Mouse (Mus musculus) stomach, embryonic 16.5 days (tissue): ENCODE results near the gene Arhgap27. TPM values are rescaled to one million over a fixed set of nuclear protein-coding genes. Genes with fewer than 3 reads are reported as not detected.

ENCODE experiments used
- ATAC-seq: fragments of 200-750 bp; cut with Nextera tagmentation; 2 replicates; pipeline ENCODE4 v1.8.0; 2017; ENCODE audit warnings: moderate number of reproducible peaks, moderate TSS enrichment; ENCODE audit not compliant: insufficient read depth, low FRiP score
- H3K27ac ChIP-seq: fragments of 300-500 bp; sonication (generic); 2 replicates; pipeline ENCODE4 v1.5.1; 2014; ENCODE audit warnings: low read length
- H3K27me3 ChIP-seq: fragments of 300-500 bp; sonication (generic); 2 replicates; pipeline ENCODE4 v1.6.1; 2014; ENCODE audit warnings: low read length, control low read depth, mixed read lengths; ENCODE audit not compliant: control insufficient read depth, insufficient read depth
- H3K36me3 ChIP-seq: fragments of 300-500 bp; sonication (generic); 2 replicates; pipeline ENCODE4 v1.6.1; 2014; ENCODE audit warnings: low read length; ENCODE audit not compliant: control insufficient read depth, insufficient read depth
- H3K4me1 ChIP-seq: fragments of 300-500 bp; sonication (generic); 2 replicates; pipeline ENCODE4 v1.6.1; 2014; ENCODE audit warnings: low read length, control low read depth, mixed read lengths; ENCODE audit not compliant: control insufficient read depth, insufficient read depth
- H3K4me2 ChIP-seq: fragments of 300-500 bp; sonication (generic); 2 replicates; pipeline ENCODE4 v1.6.1; 2014; ENCODE audit warnings: low read depth, low read length, mixed read lengths
- H3K4me3 ChIP-seq: fragments of 300-500 bp; sonication (generic); replicated peaks from 2 replicates; pipeline ENCODE4 v1.5.1; 2014; ENCODE audit warnings: mild to moderate bottlenecking, low read length
- H3K9ac ChIP-seq: fragments of 300-500 bp; sonication (generic); 2 replicates; pipeline ENCODE4 v1.6.1; 2014; ENCODE audit warnings: low read length
- H3K9me3 ChIP-seq: fragments of 300-500 bp; sonication (generic); replicated peaks from 2 replicates; pipeline ENCODE4 v1.6.1; 2016; ENCODE audit warnings: low read length, control low read depth; ENCODE audit not compliant: control insufficient read depth
- WGBS: fragments of 180-500 bp; shearing (Covaris S2); extraction: QIAGEN DNeasy Blood & Tissue Kit; methylation state at CpG from one replicate; pipeline ENCODE4 v1.1.7; 2014; 5-methylcytosine and 5-hydroxymethylcytosine counted together
- polyA plus RNA-seq: library from polyadenylated mRNA; unstranded; fragments of >200 nt; fragmentation: Nextera tagmentation; extraction: Ambion mirVana; gene quantifications from 2 replicates; pipeline ENCODE4 v1.2.1, GENCODE M21; 2015

Gene Arhgap27
- polyA plus RNA-seq, 1 experiment from 2014 or later = 19.1 TPM

GRCm38 (mm10) chr11:103387870-103388526 lies 24.5 kb upstream of the Arhgap27 start:
- H3K9ac ChIP-seq = no peak overlapping the region
- no peaks in the 10 kb centered on the region for H3K9me3 ChIP-seq
- H3K27me3 ChIP-seq = no peaks in the 10 kb centered on the region
- ATAC-seq = peak; percentile 62; the same call in 1 of the 2 replicates
- 0 out of 2 replicates have a peak overlapping the region, but pooled peaks have one; percentile 14 for H3K27ac ChIP-seq
- H3K4me2 ChIP-seq = no peak overlapping the region
- no peak overlapping the region for H3K4me3 ChIP-seq
- H3K36me3 ChIP-seq = no peaks in the 10 kb centered on the region; the same call in 1 of the 2 replicates
- WGBS = 52% methylated on average over 7 of the region's 7 CpGs
- peaks cover 7% of the 10 kb centered on the region; the same call in 1 of the 2 replicates for H3K4me1 ChIP-seq

- Histone ChIP-seq H3K36me3 (no peaks in the 10 kb centered on the region; the same call in 1 of the 2 replicates), H3K9ac (no peak overlapping the region), H3K27me3 (no peaks in the 10 kb centered on the region), H3K27ac (no peak overlapping the region), H3K4me3 (no peak overlapping the region), H3K4me1 (peaks cover 13% of the 10 kb centered on the region), H3K4me2 (no peak overlapping the region), H3K9me3 (no peaks in the 10 kb centered on the region)
- no peak for ATAC-seq
- WGBS = 67% methylated on average over 9 of the region's 9 CpGs
These were observed 23.3 kb upstream of the Arhgap27 start for GRCm38 (mm10) chr11:103386827-103387226.

- ATAC-seq = peak; percentile 91
- H3K27me3 ChIP-seq = no peaks in the 10 kb centered on the region
- 42% methylated on average over 5 of the region's 5 CpGs for WGBS
- H3K9me3 ChIP-seq = no peaks in the 10 kb centered on the region
- H3K4me1 ChIP-seq = peaks cover 10% of the 10 kb centered on the region
- H3K4me2 ChIP-seq = no peak overlapping the region
- no peak overlapping the region for H3K4me3 ChIP-seq
- H3K27ac ChIP-seq = peak overlapping the region; percentile 84
- H3K9ac ChIP-seq = no peak overlapping the region
- H3K36me3 ChIP-seq = no peaks in the 10 kb centered on the region; the same call in 1 of the 2 replicates
These were observed 18.6 kb upstream of the Arhgap27 start for GRCm38 (mm10) chr11:103381956-103382613.

GRCm38 (mm10) chr11:103381505-103381904 lies 18.0 kb upstream of the Arhgap27 start:
- H3K36me3 ChIP-seq = no peaks in the 10 kb centered on the region; the same call in 1 of the 2 replicates
- H3K9ac ChIP-seq = no peak overlapping the region
- no peaks in the 10 kb centered on the region for H3K27me3 ChIP-seq
- no peak overlapping the region for H3K4me2 ChIP-seq
- WGBS = 86% methylated on average over 7 of the region's 7 CpGs
- no peak overlapping the region for H3K4me3 ChIP-seq
- ATAC-seq = no peak
- peak overlapping the region; percentile 84 for H3K27ac ChIP-seq
- peaks cover 10% of the 10 kb centered on the region for H3K4me1 ChIP-seq
- no peaks in the 10 kb centered on the region for H3K9me3 ChIP-seq

GRCm38 (mm10) chr11:103380460-103380859 lies 17.0 kb upstream of the Arhgap27 start:
- Histone ChIP-seq H3K4me1 (peaks cover 10% of the 10 kb centered on the region), H3K27me3 (no peaks in the 10 kb centered on the region), H3K36me3 (no peaks in the 10 kb centered on the region; the same call in 1 of the 2 replicates), H3K4me3 (no peak overlapping the region), H3K27ac (no peak overlapping the region), H3K9ac (no peak overlapping the region), H3K4me2 (no peak overlapping the region), H3K9me3 (no peaks in the 10 kb centered on the region)
- ATAC-seq = no peak
- WGBS = 84% methylated on average over 5 of the region's 5 CpGs

- H3K27me3 ChIP-seq = no peaks in the 10 kb centered on the region
- no peak overlapping the region for H3K27ac ChIP-seq
- no peak for ATAC-seq
- no peak overlapping the region for H3K4me3 ChIP-seq
- no peaks in the 10 kb centered on the region for H3K36me3 ChIP-seq
- 89% methylated on average over 6 of the region's 6 CpGs for WGBS
- H3K4me2 ChIP-seq = no peak overlapping the region
- H3K4me1 ChIP-seq = peaks cover 10% of the 10 kb centered on the region
- H3K9ac ChIP-seq = no peak overlapping the region
- H3K9me3 ChIP-seq = no peaks in the 10 kb centered on the region
These were observed 14.8 kb upstream of the Arhgap27 start for GRCm38 (mm10) chr11:103378341-103378740.

GRCm38 (mm10) chr11:103375772-103376171 lies 12.3 kb upstream of the Arhgap27 start:
- Histone ChIP-seq H3K4me1 (no peaks in the 10 kb centered on the region), H3K9me3 (no peaks in the 10 kb centered on the region), H3K4me2 (no peak overlapping the region), H3K27me3 (no peaks in the 10 kb centered on the region), H3K4me3 (no peak overlapping the region), H3K27ac (no peak overlapping the region), H3K36me3 (no peaks in the 10 kb centered on the region), H3K9ac (no peak overlapping the region)
- ATAC-seq = no peak
- 87% methylated on average over 5 of the region's 5 CpGs for WGBS

GRCm38 (mm10) chr11:103375258-103375657 lies 11.8 kb upstream of the Arhgap27 start:
- Histone ChIP-seq H3K36me3 (0 out of 2 replicates have a peak, but pooled peaks cover 4% of the 10 kb centered on the region), H3K4me1 (no peaks in the 10 kb centered on the region), H3K4me2 (no peak overlapping the region), H3K4me3 (no peak overlapping the region), H3K9me3 (no peaks in the 10 kb centered on the region), H3K9ac (no peak overlapping the region), H3K27ac (no peak overlapping the region; the same call in 1 of the 2 replicates), H3K27me3 (no peaks in the 10 kb centered on the region)
- ATAC-seq = no peak
- WGBS = 77% methylated on average over 1 of the region's 1 CpGs

GRCm38 (mm10) chr11:103373922-103374321 lies 10.4 kb upstream of the Arhgap27 start:
- 93% methylated on average over 9 of the region's 9 CpGs for WGBS
- Histone ChIP-seq H3K9me3 (no peaks in the 10 kb centered on the region), H3K4me3 (no peak overlapping the region), H3K36me3 (0 out of 2 replicates have a peak, but pooled peaks cover 5% of the 10 kb centered on the region), H3K27me3 (no peaks in the 10 kb centered on the region), H3K4me2 (no peak overlapping the region), H3K4me1 (no peaks in the 10 kb centered on the region), H3K27ac (no peak overlapping the region), H3K9ac (no peak overlapping the region)
- ATAC-seq = no peak
